14 mouse cellular contexts compared by ENCODE assay signal in the genomic region with DNA sequence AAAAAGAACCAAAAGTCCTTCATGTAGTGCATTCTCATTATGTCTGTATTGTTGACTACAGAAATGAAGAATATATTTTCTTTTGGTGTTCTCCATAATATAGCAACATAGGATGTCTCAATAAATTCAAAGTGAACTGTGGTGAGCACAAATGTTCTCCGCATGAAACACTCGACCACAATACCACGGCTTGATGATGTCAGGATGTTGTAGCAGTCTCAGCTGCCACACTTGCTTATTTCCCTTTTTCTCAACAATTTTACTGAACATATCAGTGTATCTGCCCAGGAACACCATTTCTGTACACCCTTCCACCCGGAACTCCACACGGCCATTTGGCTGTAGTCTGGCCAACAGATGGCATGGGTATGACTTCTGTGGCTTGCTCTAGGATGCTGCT.
"Had no signal": no experiment of that assay in that cellular context is flagged by ENCODE, and none has a peak within 500 bp of the region (broad histone marks: within the 10 kb centered on the region; RNA-seq: fewer than 3 reads in every experiment).

No protein-coding gene starts in this region.

- DNase-seq: lung, adult 18-20 months; lung, embryonic 14.5 days; lung, postnatal 10 days; lung, postnatal 4 days; retina, postnatal 1 day; right cerebral cortex, adult 18-20 months; right cerebral cortex, postnatal 25 days; right cerebral cortex, postnatal 4 days; spleen, adult 18-20 months; thymus, adult 2 months; thymus, postnatal 14 days; thymus, postnatal 36 days had no signal

- ATAC-seq: midbrain, embryonic 13.5 days; midbrain, embryonic 15.5 days had no signal
